Mouse (Mus musculus) adrenal gland, postnatal 4 days (tissue): ENCODE data around the gene Hoxb7. TPM values are rescaled to one million over a fixed set of nuclear protein-coding genes. Genes with fewer than 3 reads are reported as not detected.

ENCODE experiments used
- DNase-seq, 2 experiments: peaks; one replicate each; pipeline ENCODE4 v3.0.0; 2021 to 2022; ENCODE audit warnings: low spot score in 2 of 2, mixed read lengths in 2 of 2
- total RNA-seq, 2 experiments: library from RNA; stranded (reverse); gene quantifications; 2 replicates each; pipeline ENCODE4 v1.2.3; 2021

The Hoxb7 gene
- total RNA-seq, 2 experiments from 2014 or later = 39.4 to 49.8 TPM

DNA sequence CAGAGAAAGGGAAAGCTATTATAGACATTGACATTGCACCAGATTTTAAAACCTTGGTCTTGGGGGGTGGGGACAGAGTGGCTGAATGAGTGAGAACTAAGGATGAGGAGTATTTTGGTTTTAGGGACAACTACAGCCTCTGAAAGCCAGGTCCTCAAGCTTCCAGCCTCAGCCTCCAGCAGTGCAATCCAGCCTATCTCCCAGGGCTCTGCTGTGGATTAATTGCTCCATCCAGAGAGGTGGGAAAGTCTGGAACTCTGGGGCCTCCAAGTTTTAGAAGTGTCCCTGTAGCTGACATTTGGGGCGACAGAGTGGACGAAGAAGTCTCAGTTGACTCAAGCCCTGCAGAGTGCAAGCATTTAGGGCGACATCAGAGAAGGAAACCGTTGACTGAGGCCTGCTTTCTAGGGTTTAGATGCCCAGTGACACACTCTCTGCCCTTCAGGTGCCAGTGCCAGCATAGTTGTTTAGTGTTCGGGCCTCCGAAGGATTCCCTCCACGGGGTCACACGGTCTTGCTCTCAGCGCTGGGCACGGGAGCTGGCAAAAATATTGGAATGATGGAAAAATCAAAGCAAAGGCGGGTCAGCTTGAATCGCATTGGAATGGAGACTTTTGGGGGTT lies 27.5 kb downstream of the Hoxb7 start:
- DNase-seq = no peak

DNA sequence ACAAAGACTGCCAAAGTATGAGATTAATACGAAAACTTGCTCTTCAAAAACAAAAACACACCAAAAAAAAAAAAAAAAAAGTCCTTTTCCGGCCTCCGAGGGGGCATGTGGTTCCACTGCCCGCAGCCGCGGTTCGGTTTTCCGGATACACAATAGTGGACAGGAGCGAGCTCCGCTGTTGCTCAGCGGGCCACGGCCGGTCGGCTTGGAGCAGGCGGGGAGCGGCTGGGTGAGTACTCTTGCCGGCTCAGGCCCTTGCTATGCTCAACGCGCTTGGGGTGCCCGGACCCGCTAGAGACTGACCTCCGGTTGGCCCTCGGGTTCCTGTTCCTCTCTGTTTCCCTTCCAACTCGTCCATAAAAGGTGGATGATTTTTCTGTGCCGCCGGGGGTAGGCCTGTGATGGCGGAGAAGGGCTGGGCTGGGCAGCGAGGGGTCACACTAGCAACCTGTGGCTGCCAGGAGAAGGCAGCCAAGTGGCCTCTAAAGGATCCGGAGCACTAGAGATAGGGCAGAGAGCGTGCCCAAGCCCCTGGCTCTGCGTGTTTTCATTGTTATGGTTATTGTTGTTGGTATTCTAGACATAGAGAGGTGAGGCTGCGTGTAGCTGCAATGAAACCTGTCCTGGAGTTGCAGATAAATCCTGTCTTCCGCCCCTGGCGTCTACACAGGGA lies 28.4 kb downstream of the Hoxb7 start:
- no peak for DNase-seq

DNA sequence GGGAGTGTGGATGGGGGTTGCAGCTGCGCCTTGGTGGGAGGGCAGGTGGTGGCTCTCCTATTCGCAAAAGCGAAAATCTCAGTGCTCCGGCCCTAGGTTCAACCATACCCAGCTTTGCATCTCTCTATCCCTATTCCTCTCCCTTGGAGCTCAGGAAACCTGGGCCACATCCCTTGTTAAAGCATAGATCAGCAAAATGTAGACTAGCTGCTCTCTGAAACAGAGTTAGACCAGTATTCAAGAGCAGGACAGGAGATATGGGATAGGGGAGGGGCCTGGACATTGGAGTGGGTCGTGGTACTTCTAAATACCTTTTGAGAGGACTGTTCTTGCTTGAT lies 28.9 kb downstream of the Hoxb7 start:
- no peak for DNase-seq

DNA sequence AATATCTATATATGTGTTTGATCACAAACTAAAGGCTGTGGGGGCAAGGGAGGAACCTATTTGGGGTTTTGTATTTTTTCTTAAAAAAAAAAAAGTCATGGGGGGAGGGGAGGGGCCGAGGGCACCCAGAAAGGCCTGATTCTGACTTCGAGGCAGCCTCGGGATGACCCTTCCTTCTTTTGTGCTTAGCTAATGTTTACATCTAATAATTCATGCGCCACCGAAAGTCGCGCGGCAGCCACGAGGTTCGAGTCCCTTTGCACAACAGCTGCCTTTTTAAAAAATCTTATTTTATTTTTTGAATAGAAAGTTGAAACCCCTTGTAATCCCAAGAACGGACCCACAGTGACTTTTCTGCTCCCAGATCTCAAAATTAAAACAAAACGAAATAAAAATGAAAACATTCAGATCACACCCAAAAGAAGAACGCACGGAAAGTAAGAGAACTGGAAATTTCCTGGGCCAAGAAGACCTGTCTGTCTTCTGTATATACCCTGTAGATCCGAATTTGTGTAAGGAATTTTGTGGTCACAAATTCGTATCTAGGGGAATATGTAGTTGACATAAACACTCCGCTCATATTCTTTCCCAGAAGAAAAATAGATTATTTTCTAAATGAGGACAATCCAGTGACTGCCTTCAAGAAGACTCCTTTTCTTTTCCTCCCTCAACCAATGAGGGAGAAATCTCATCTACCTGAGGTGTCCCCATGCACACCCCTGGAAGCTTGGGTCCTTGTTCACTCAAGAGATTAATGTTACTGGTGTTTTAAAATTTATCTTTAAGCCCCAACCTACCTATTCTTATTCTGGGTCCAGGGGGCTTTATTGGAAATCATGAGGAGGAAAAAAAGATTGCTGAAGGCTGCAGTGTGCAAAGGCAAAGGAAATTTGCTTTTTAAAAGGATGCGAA lies 30.5 kb downstream of the Hoxb7 start:
- DNase-seq = no peak

DNA sequence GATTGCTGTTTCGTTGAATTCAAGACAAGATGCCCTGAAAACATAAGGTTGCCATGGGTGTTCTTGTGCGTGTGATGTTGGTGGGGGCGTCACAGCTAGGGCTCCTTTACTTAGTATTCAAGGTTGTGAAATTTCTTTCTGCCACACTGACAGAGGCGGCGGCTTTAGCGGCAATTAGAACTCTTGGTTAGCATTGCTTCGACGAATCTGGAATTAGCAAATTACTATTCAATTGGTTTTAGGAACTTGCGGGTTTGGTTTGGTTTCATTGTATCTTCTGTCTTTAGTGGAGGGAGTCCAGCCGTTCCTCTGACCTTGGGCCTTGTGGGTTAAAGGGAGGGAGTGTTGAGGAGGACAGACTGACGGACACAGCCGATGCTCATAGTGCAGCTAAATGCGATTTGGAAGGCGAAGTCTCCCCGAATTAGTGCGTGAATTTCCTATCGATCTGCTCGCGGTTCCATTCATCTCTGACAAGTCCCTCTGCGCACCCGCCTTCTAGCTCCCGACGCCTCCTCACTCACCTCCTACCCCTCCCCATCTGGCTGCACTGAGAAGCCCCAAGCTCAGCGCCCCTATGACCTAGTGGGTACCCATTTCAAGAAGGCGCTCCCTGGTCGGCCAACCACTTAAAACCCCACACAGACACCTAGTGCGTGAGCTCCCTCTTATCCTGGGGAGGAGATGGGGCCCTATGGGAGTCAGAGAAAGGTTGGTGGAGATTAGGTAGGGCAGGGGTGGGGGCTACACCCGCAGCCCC lies 31.4 kb downstream of the Hoxb7 start, which contains the start of gene Hoxb4:
Hoxb4 (plus strand) TSS at position 660 of the 760 bp plus-strand sequence.
- no peak for DNase-seq

DNA sequence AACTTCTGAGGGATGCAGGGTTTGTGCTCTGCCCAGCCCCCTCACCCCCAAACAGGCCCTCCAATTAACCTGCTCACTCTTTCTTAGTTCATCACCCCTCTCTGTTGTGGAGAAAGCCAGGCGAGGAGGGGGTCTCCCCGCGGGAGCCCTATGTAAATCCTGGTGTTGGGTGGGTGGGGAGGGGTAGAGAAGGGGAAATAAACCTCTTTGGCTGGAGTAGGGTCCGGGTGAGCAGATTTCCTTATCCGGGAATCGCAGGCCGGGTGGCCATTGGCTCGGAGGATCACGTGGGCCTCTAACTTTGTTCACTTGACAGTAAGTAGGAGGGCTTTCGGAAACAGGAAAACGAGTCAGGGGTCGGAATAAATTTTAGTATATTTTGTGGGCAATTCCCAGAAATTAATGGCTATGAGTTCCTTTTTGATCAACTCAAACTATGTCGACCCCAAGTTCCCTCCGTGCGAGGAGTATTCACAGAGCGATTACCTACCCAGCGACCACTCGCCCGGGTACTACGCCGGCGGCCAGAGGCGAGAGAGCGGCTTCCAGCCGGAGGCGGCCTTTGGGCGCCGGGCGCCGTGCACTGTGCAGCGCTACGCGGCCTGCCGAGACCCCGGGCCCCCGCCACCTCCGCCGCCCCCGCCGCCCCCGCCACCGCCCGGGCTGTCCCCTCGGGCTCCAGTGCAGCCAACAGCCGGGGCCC lies 32.1 kb downstream of the Hoxb7 start:
- DNase-seq = no peak

DNA sequence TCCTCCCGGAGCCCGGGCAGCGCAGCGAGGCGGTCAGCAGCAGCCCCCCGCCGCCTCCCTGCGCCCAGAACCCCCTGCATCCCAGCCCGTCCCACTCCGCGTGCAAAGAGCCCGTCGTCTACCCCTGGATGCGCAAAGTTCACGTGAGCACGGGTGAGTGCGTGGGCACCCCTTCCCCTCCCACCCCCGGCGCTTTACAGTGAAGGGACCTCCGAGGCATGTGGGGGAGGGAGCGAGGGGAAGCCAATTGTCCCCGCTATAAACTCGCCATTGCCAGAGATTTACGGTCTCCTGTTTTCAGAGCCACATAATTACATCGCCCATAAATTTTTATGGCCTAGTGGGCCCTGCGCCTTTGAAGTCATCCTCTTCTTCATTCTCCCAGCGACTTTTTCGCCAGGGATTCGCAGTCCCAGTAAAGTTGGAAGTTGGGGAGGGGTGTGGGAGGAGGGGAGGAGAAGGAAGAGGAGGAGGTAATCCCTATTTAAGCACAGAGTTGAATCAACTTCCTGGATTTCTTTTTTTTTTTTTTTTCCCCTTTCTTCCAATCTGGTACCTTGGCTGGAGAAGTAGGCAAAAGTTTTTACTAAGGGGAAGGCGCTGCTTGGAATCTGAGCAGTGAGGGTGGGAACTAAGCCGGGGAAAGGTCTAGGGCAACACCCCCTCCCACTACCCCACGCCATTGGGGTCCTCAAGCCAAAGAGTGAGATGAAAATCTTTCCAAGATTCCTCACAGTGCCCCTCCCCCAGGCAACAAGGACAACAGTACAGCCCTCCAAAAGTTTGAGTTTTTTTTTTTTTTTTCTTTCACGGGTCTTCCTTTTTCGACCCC lies 32.9 kb downstream of the Hoxb7 start:
- DNase-seq = no peak

DNA sequence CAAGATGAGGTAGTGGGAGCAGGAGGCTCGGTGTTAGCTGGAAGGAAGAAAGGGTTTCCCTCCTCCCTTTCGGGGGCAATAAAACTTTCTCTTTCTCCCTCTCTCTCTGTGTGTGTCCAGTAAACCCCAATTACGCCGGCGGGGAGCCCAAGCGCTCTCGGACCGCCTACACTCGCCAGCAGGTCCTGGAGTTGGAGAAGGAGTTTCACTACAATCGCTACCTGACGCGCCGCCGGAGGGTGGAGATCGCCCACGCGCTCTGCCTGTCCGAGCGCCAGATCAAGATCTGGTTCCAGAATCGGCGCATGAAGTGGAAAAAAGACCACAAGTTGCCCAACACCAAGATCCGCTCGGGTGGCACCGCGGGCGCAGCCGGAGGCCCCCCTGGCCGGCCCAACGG lies 33.5 kb downstream of the Hoxb7 start:
- no peak for DNase-seq

DNA sequence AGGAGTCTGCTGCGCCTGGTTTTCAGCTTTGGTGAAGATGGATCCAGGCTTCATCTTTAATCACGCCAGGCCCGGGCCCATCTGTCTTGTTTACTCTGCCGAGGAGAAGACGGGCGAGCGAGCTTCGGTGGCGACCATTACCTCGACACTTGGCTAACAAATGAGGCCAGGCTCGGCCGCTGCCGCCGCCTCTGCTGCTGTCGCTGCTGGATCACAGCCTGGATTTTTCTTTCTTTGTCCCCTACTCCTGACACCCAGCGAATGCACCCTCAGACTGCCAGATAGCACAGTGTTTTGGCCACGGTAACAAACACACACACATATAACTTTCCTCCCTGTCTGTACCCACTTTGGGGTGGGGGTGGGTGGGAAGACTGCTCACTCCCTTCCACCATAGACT lies 34.3 kb downstream of the Hoxb7 start:
- DNase-seq = no peak

DNA sequence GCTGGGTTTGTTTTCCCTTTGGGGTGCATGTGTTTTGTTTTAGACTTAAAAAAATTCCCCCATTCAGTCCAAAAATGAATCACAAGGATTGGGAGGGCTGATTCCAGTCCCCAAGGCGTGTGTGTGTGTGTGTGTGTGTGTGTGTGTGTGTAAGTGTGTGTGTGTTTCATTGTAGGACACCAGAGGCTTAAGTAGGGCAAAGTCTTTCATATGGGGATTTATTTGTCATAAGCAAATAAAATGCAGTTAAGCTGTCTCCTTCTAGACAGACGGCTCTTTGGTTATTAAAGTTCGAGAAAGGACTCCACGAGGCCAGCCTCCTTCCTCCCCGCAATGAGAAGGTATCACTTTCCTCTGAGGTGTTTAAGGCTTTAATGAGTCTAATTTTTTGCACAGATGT lies 35.4 kb downstream of the Hoxb7 start:
- DNase-seq = no peak

DNA sequence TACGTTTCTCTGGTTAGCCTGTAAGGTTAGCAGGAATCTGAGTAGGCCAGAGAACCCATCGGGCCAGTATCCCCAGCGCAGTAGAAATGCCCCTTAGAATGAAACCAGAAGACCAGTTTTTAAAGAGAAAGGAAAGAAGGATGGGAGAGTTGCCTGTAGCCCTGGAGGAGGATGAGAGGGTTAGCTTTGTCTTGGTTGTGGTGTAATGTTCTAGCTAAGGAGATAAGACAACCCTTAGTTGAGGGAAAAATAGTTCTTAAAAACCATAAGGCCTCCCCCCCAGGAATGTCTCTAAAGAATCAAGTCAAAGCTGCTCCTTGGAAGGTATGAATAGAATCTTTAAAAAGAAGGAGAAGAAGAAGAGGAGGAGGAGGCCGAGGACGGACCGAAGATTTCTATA lies 36.3 kb downstream of the Hoxb7 start:
- no peak for DNase-seq

DNA sequence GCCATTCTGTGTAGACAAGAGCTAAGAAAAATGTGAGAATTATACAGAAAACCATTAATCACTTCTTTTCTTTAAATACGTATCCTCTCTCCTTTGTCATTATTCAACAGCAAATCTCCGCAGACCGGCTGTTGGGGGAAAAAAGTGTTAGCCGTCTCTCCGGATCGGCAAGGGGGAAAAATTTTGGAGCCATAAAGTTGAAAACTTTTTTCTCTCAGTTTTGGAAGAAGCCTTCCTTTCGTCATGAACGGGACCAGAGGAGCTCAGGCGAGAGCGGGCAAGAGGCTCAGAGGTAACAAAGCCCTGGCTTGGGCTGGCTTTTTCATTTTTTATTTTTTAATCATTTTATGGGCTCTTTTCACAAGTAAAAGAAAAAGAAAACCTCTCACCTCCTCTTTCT lies 36.7 kb downstream of the Hoxb7 start, which contains the start of gene Hoxb3:
Hoxb3 (plus strand) TSS at position 173 of the 400 bp plus-strand sequence.
- no peak for DNase-seq

DNA sequence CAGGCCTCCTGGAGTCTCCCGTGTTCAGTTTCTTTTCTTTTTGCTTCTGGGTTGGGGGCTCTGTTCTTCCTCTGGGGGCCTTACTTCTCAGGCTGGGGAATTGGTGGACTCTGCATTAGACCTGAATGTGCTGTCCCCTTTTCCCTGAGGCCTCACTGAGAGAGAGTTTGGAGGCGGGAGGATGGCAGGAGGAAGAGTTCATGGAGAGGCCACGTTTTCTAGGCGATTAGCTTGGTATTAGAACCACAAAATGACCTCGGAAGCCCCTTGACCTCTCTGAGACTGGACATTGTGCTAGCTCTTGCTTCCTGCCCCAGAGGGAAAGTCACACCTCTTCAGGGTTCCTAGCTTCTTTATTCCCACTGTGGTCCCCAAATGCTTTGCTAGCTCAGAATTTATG lies 37.7 kb downstream of the Hoxb7 start:
- DNase-seq = no peak

DNA sequence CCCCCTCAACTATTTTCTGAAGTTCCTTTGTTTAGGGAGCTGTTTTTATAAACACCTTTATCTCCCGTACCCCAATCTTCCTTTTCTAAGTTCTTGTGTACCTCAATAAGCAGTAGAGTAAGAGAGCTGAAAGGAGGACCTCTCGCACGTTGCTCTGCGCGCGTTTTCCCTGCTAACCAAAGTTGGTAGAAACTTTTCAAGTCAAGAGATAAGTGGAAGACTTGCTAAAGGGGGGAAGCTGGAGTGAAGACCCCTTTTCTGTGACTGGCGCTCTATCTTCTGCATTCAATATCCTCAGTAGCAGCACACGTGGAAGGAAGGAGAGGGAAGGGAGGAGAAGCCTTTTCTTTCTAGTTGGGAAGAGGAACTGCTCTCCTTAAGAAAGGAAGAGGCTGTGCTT lies 38.5 kb downstream of the Hoxb7 start:
- DNase-seq = no peak

DNA sequence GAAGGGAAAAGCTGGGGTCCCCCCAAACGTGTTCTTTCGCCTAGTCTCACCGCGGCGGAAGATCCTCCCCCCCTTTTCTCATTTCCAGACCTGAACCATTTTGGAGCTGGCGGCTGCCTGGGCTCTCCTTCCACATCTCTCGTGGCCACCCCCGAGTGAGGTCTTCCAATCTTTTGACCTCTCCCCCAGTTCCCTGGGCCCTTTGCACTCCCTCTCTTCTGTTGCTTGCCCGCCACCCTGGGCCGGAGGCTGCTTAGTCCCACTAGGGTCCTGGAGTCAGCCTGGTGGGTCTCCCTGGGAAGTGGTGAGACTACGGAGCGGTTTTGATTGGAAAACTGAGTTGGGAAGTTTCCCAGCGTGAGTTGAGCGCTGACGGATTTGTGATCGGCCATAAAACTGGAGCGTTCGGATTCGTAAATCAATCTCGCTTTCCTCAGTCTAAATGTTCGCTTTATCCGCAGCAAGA lies 39.4 kb downstream of the Hoxb7 start:
- no peak for DNase-seq

DNA sequence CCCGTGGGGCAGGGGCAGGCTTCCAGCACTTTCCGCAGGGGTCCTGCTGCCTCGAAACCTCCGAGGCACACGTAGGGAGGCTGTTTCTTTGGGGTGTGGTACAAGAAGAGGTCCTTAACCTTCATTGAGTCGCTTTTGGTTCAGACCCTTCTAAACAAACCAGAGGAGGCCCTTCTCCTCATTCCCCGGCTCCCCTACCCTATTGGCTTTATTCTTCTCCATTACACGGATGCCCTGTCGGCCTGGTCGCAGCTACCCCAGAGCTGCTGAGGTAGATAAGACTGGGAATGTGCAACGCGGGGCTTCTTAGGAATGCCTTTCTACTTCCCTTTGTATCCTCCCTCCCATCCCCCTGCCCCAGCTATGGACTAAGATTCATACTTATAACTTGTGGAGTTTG lies 40.3 kb downstream of the Hoxb7 start:
- no peak for DNase-seq

DNA sequence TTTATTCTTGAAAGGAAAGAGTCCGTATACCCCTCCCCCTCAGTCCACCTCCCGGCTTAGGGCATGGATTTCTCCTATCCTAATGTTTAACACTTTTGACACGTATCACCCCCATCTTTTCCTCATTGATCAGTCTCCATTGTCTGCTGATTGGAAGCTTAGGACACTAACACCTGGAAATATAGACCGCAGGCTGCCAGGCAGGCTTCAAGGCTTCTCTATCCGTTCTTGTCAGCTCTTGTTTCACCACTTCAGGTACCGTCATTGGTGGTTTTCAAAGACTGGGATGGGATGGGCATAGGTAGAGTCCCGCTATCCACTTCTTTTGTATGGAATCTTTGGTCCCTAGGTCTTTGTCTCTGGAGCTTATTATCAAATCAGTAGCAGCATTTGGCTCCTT lies 40.7 kb downstream of the Hoxb7 start:
- DNase-seq = no peak

DNA sequence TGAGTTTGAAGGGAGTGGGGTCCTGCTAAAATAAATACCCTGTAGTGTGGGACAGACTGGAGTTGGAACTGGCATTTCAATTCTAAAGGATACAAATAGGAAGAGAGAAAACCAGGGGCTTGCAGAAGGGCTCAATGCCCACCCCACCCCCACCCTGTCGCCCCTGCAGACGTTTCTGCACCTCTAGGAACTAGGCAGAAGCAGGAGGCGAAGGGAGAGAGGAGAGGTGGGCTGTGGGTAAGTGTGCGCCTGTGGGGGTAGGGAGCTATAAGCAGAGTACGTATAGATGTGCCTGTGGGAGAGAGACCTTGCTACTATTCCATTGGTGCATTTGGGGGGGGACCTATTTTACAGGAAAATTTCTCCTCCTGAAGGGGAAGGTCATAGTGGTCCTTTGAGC lies 41.3 kb downstream of the Hoxb7 start:
- no peak for DNase-seq

DNA sequence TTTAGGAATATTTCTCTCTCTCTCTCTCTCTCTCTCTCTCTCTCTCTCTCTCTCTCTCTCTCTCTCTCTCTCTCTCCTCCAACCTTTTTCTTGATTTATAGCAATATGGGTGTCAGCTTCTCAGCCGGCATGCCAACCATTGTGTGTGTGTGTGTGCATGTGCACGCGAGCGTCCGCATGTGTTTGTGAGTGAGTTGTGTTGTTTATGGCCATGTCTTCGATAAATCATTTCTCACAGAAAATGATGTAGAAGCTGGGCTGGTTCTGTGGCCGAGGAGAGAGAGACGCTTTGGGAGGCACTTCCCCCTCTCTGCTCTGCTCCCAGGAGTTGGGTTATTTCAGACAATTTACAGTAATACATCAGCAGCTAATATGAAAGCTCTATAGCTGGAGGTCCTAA lies 42.2 kb downstream of the Hoxb7 start:
- DNase-seq = no peak

DNA sequence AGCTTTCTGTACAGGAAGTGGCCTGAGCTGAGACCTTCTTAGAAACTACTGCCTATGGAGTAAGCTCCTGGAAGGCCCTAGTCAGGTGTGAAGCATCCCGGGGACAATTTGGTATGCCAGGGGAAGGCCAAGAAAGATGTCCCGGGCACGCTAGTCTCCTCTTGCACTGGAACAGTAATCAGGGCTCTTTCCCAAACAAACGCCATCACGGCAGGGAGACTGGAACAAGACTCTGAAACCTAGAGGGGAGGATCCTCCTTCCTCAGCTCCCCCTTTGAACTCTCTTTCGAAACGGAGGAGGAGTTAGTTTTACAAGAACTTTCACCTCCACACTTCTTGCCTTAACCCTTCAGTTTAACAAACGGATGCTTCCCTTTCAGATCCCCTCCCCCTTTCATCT lies 45.7 kb downstream of the Hoxb7 start:
- no peak for DNase-seq
